Mouse (Mus musculus): ENCODE measurements at regions not wholly inside any gene's neighbourhood (a gene's known extent, or its start where the extent isn't known, plus 50 kb on each side); places are given as distances from the start of the nearest gene placed in this dataset.

DNA sequence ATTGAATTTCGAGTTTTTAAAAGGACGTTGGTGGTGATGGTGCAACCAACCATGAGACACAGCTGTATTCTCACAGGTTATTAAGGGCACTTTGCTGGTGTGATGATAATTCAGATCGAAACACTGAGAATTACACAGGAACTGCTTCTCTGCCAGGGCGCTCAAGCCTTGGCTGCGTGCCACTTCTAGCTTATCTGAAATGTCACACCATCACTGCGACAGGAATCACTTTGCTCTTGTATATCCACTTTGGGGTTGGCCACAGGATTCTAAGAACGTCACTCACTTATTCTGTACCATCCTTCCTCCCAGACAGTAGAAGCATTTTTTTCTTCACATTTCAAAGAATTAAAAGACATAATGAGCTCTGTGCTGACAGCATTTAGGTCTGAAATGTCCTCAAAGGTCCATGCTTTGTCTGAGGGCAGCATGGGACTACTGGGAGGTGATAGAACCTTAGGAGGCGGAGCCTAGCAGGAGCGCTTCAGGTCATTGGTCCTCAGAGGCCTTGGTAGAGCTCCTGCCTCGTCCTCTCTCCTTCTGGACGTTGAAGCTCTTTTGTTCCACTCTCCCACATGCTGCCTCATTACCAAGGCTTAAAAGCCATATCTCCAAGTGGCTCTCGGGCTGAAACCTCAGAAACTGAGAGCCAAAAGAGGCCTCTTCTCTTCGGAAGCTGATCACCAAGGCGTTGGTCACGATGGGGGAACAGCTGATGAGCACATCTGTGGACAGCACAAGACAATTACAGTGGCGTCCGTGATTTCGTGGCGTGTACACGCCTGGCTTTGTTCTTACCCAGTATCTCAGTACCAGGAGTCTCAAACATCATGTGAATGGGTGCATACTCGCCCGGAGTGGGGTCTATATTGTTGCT is 167.7 kb downstream of the Enc1 start:
- no peaks in the 10 kb centered on the region for H3K27me3 ChIP-seq (ENCODE audit: control insufficient read depth in 1 of 2, insufficient read depth in 2 of 2, low read length in 2 of 2)
- H3K9ac ChIP-seq (ENCODE audit: control insufficient read depth, low read depth, low read length, poor library complexity, severe bottlenecking) = no peak overlapping the region

DNA sequence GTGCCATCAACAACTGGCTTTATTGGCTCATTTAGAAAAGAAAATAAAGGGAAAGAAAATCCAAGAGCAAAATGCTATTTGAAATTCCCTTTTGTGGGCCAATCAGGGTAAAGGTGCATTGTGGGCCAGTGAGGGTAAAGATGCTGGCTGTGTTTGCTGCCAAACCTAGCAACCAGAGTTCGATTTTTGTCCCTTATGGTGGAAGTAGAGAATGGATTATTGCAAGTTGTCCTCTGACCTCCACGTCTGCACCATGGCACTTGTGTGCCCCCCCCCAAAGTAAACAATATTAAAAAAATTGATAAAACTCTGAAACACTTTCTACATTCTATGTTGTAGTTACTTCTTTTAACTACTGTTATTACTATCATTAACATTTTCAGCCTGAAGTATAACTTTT is 166.9 kb downstream of the Enc1 start:
- H3K9ac ChIP-seq (ENCODE audit: control insufficient read depth, low read depth, low read length, poor library complexity, severe bottlenecking) = no peak overlapping the region
- no peak for DNase-seq (ENCODE audit: low read depth, low spot score)
- TF ChIP-seq KAT2A (conservative IDR thresholded peaks at IDR 0.05; ENCODE audit: low read depth, low read length) (no peak), UBTF (IDR thresholded peaks at IDR 0.05; ENCODE audit: borderline replicate concordance, insufficient read depth, low read depth, low read length) (no peak), TBP (IDR thresholded peaks at IDR 0.05; ENCODE audit: low read depth, low read length) (no peak), USF2 (IDR thresholded peaks at IDR 0.05; ENCODE audit: borderline replicate concordance in 1 of 2, insufficient read depth in 1 of 2, low read depth in 1 of 2, low read length in 2 of 2) (no peak), POLR2A (IDR thresholded peaks at IDR 0.05; ENCODE audit: control insufficient read depth in 1 of 2, insufficient read depth in 1 of 2, low read depth in 1 of 2, low read length in 2 of 2, poor library complexity in 1 of 2) (no peak), MAFK (IDR thresholded peaks at IDR 0.05; ENCODE audit: borderline replicate concordance, low read depth, low read length) (no peak), CHD1 (IDR thresholded peaks at IDR 0.05; ENCODE audit: low read depth, low read length) (no peak), GATA1 (IDR thresholded peaks at IDR 0.05; ENCODE audit: low read depth, low read length) (no peak), E2F4 (IDR thresholded peaks at IDR 0.05; ENCODE audit: borderline replicate concordance, low read depth, low read length) (no peak), POLR2AphosphoS2 (IDR thresholded peaks at IDR 0.05; ENCODE audit: low read length) (no peak), SIN3A (IDR thresholded peaks at IDR 0.05; ENCODE audit: low read length) (no peak), TCF12 (IDR thresholded peaks at IDR 0.05; ENCODE audit: low read depth, low read length) (no peak), GABPA (IDR thresholded peaks at IDR 0.05; ENCODE audit: low read depth, low read length) (no peak), POLR2AphosphoS5 (IDR thresholded peaks at IDR 0.05; ENCODE audit: borderline replicate concordance, low read depth, low read length) (no peak)
- peaks cover 0 to 14% of the 10 kb centered on the region in 2 experiments; a peak in 2 of 4 replicates for H3K4me1 ChIP-seq (ENCODE audit: control insufficient read depth in 1 of 2, insufficient read depth in 2 of 2, low read length in 2 of 2)
- no peaks in the 10 kb centered on the region; a peak in 1 of 4 replicates for H3K27me3 ChIP-seq (ENCODE audit: control insufficient read depth in 1 of 2, insufficient read depth in 2 of 2, low read length in 2 of 2)
- no peak overlapping the region for H3K4me3 ChIP-seq (ENCODE audit: control insufficient read depth in 1 of 2, insufficient read depth in 1 of 2, low read depth in 2 of 2, low read length in 2 of 2)
- H3K27ac ChIP-seq (ENCODE audit: control insufficient read depth, low read depth, low read length) = no peak overlapping the region
- H3K79me2 ChIP-seq (ENCODE audit: control insufficient read depth, insufficient read depth, low read length, poor library complexity) = no peaks in the 10 kb centered on the region
- H3K36me3 ChIP-seq (ENCODE audit: control insufficient read depth in 1 of 2, insufficient read depth in 2 of 2, low read length in 2 of 2) = no peaks in the 10 kb centered on the region
- H3K9me3 ChIP-seq (replicated peaks; ENCODE audit: insufficient read depth, low read length) = no peaks in the 10 kb centered on the region

More for the DNA sequence above, 167.7 kb downstream of the Enc1 start:
- Histone ChIP-seq H3K27ac (ENCODE audit: control insufficient read depth, low read depth, low read length) (no peak overlapping the region), H3K9me3 (replicated peaks; ENCODE audit: insufficient read depth, low read length) (no peaks in the 10 kb centered on the region), H3K4me1 (ENCODE audit: control insufficient read depth in 1 of 2, insufficient read depth in 2 of 2, low read length in 2 of 2) (peaks cover 0 to 14% of the 10 kb centered on the region in 2 experiments; a peak in 2 of 4 replicates), H3K36me3 (ENCODE audit: control insufficient read depth in 1 of 2, insufficient read depth in 2 of 2, low read length in 2 of 2) (no peaks in the 10 kb centered on the region), H3K4me3 (ENCODE audit: control insufficient read depth in 1 of 2, insufficient read depth in 1 of 2, low read depth in 2 of 2, low read length in 2 of 2) (no peak overlapping the region), H3K79me2 (ENCODE audit: control insufficient read depth, insufficient read depth, low read length, poor library complexity) (no peaks in the 10 kb centered on the region)
- TF ChIP-seq RAD21 (IDR thresholded peaks at IDR 0.05; ENCODE audit: low read depth, low read length) = no peak
- TF ChIP-seq RCOR1 (IDR thresholded peaks at IDR 0.05; ENCODE audit: low read depth, low read length) = peak; percentile 49; the same call in 1 of the 2 replicates
- peak; percentile 72 for TF ChIP-seq ETS1 (IDR thresholded peaks at IDR 0.05; ENCODE audit: low read depth, low read length)
- TF ChIP-seq ZKSCAN1 (IDR thresholded peaks at IDR 0.05; ENCODE audit: low read depth, low read length) = no peak
- TF ChIP-seq GATA1 (IDR thresholded peaks at IDR 0.05; ENCODE audit: low read depth, low read length) = peak; percentile 54
- no peak for TF ChIP-seq CHD1 (IDR thresholded peaks at IDR 0.05; ENCODE audit: low read depth, low read length)
- 0 out of 2 replicates have a peak, but pooled peaks have one; percentile 27 for TF ChIP-seq TCF12 (IDR thresholded peaks at IDR 0.05; ENCODE audit: low read depth, low read length)
- TF ChIP-seq NELFE (IDR thresholded peaks at IDR 0.05; ENCODE audit: low read depth, low read length) = no peak
- peak; percentile 84 for DNase-seq (ENCODE audit: low read depth, low spot score)

Data from MEL (cell line).